Mouse (Mus musculus) hindlimb bud, embryonic 11.5 days (tissue): ENCODE results near the gene 4933406M09Rik.

Experiments
- DNase-seq: peaks from one replicate; pipeline ENCODE4 v3.0.0-alpha.2; 2012; ENCODE audit warnings: low read depth, low spot score; ENCODE audit errors: extremely low spot score

Gene 4933406M09Rik

DNA sequence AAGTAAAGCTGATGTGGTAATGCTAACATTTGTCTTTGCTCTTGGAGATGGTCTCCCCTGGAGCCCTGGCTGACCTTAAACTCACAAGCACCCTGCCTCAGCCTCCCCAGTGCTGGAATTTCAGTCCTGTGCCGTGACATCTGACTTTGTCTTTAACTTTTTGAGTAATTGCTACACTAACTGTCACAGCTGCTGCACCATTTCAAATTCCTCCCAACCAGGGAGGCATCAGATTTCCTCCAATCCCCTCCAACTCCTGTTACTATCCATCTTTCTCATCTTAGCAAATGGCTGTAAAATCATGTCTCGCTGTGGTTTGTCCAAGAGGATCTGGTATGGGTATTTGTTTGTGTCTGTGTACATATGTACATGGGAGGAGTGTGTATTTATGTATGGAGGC lies 11.6 kb upstream of the 4933406M09Rik start:
- DNase-seq = no peak

GRCm38 (mm10) chr1:134381051-134381450 lies 4.7 kb upstream of the 4933406M09Rik start:
- no peak for DNase-seq

DNA sequence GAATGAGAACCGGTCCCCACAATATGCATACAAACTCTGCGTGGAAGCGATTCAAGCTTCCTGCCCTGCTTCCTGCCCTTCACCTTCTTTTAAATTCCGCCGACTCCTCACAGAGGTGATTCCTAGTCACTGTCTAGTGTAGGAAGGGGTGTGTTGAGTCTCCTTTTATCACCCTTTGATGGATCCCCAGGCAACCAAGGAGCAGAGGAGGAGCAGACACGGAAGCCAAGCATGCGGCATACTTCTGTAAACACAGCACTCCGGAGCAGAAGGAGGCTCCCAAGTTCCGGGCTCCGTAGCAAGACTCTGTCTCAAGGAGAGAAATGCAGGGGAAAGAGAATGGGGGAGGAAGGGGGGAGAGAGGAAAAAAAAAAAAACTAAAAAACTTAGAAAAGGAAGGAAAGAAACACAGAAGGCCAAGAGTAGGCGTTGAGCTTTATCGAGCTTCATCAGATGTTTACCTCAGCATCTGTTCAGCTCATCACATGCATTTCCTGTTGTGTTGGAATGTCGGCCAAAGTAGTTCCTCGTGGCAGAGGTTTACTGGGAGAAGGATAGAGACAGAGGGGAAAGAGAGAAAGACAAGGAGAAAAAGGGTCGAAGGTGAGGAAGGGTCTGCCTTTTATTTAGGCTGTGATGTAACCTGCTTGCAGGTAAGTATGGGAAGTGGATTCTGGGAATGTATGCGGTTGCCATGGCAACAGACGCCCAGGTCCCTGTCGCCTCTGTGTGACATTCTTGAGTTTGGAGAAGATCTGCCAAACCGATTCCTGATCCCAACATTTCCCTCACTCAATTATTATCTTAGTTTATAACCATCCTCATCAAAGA lies 3.7 kb upstream of the 4933406M09Rik start:
- no peak for DNase-seq

GRCm38 (mm10) chr1:134384581-134384980 lies 1.2 kb upstream of the 4933406M09Rik start:
- no peak for DNase-seq

DNA sequence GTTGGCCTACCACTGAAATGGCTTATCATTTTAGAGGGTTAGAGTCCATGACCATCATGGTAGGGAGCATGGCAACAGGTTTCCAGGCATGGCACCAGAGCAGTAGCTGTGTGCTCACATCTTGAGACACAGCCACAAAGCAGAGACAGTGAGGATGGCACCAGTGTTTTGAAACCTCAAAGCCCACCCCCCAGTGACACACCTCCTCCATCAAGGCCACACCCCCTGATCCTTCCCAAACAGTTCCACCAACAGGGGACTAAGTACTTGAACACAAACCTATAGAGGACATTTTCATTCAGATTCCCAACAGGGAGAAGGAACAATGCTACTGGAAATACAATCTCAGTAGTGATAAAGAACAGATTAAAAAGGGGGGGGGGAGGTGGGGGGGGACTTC lies 564 bp upstream of the 4933406M09Rik start:
- no peak for DNase-seq

GRCm38 (mm10) chr1:134393827-134394226 lies 8.1 kb downstream of the 4933406M09Rik start:
- DNase-seq = no peak

- DNase-seq = no peak
Observed at GRCm38 (mm10) chr1:134398210-134398609, 12.5 kb downstream of the 4933406M09Rik start.

- DNase-seq = no peak
Observed at GRCm38 (mm10) chr1:134399735-134400134, 14.0 kb downstream of the 4933406M09Rik start.

DNA sequence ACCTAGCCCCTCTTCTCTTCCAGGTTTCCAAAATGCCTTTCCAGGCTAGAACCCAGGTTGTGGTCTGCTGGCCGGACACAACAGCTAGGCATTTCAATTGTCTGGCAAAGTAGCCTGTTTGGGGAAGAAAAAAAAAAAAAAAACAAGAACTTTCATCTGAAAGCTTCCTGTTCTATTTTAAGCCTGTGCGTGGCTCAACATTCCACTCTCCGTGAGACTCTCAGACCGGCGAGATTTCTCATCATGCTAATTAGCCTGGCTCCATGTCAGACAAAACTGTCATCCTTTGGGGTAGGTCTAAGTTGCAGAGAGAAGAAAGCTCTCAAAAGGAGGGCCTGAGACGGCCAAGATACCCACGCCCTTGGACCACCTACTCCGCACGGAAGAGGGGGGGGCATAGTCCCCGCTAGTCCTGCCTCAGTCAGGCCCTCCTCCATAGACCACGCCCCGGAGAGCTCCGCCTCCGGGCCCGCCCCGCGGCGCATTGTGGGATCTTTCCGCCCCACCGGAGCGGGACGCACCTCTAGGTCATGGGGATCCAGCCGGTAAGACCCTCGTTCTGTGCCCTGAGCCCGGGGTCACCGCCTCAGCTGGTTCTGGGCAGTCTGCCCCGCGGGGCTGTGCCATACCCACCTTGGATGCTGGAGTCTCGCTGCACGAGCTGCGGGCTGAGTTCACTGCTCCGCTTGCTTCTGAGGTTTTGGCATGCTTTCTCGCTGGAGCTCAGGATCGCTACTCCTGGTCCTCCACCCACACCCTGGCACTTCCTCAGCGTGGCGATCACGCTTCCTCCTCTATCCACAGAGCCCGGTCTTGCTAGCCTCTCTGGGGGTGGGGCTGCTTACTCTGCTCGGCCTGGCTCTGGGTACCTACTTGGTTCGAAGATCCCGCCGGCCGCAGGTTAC lies 20.0 kb downstream of the 4933406M09Rik start, which contains the start of gene Cyb5r1:
Cyb5r1 (plus strand) TSS at position 51 of the 905 bp plus-strand sequence.
- no peak for DNase-seq

DNA sequence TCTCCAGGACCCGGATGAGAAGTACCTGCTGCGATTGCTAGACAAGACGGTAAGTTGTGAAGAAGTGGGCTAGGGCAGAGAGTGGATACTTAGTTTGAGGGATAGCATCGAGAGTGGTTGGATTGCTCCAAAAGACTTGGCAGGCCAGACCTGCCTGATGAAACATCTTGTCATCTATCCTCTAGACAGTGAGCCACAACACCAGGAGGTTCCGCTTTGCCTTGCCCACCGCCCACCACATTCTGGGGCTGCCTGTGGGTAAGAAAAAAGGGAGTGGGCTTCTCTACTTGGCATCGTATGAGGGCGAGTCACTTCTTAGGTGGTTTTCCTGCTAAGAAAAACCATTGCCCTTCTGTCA lies 20.7 kb downstream of the 4933406M09Rik start:
- DNase-seq = no peak

DNA sequence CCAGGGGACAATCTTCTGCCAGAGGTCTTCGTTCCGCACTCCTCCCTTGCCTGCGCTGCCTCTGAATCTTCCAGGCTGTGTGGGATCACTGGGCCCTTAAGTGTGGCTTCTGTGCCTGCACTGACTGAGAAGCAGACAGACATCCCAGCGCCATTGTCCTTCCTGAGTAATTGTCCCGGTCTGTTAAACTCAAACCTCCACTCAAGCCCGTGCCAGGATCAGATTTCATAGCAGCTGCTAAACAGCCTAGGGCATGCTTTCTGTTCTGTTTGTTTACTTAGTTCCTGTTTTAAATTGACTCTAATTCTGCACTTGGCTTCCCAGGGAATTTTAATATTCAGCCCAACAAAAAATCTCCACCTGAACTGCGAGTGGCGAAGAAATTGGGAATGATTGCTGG lies 22.3 kb downstream of the 4933406M09Rik start:
- DNase-seq = no peak

GRCm38 (mm10) chr1:134411706-134412629 lies 26.2 kb downstream of the 4933406M09Rik start:
- no peak for DNase-seq

DNA sequence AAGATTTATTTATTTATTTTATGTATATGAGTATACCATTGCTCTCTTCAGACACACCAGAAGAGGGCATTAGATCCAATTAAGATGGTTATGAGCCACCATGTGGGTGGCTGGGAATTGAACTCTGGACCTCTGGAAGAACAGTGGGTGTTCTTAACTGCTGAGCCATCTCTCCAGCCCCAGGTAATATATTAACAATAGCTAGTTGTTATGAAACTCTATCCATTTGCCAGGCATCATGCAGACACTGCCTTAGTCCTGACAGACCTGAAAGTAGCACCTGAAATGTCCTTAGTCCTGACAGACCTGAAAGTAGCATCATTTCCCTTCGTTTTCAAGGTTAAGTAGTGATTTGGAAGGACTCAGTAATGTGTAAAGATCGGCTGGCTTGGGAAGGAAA lies 28.3 kb downstream of the 4933406M09Rik start:
- no peak for DNase-seq

DNA sequence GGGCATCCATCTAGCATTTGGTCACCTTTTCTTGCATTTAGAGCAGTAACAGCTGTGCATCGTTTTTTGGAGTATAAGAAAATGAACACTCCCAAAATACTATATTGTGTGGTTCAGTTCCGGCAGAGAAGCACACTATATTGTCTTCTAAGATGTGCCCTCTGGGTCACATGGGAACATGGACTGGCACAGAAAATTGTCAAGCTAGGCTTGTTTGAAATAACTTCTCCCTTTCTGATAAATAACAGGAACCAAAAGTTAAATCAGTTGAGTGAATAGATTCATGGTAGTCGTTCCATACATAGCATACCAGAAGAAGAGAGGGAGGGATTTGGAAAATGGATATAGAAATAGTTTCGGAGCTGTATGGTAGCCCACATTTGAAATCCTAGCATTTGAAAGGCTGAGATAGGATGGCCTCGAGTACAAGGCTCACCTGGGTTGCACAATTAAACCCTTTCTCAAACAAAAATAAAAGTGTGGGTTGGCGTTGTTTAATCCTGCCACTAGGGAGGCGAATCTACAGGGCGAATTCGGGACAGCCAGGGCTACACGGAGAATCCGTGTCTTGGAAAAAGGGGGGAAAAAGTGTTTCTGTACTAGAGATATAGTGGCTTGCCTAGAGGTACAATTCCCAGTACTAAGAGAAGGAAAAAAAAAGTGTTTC lies 28.9 kb downstream of the 4933406M09Rik start:
- no peak for DNase-seq

- peak; percentile 77 for DNase-seq
Observed at GRCm38 (mm10) chr1:134415168-134415831, 29.6 kb downstream of the 4933406M09Rik start, which contains the start of gene Adipor1. Gene Adipor1 (plus strand): TSS chr1:134415378.

DNA sequence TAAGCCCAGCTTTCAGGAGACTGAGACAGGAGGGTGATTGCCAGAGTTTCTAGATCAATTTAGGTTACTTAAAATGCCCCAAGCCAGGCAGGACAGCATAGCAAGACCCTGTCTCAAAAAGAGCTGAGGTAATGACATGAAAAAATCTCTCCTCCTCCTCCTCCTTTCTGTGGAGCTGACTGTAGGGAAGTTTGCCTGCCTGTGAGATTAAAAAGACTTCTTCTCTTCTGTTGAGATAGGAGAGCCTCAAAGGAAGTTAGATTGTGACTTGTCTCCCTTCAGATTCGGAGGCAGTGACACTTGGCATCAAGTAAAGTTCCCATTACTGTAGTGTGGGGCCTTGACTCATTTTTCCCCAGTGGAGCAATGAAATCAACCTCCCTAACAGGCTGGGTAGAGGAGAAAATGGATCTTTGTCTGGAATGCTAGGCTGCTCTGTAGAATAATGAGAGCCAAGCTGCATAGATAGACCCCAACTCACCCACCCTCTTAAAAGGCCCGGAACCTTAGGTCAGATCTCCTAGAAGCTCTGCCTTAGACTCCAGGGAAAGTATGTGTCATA lies 32.8 kb downstream of the 4933406M09Rik start:
- DNase-seq = no peak

DNA sequence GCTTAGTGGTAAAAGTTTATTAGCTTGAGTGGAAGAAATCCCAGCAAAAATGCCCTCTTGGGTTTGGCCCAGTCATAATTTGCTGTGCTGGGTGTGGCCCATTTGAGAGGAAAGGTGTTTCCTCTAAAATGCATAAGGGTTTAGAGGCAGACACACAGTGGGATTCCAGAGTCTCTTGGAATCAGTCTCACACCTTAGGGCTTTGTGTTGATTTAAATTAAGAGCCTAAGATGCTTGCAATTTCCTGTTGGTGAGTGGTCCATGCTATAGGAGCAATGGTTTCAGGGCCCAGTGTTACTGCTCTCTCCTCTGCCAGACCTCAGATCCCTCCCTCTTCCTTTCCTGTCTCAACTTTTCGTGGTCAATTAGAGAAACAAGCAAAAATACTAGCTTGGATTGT lies 33.4 kb downstream of the 4933406M09Rik start:
- DNase-seq = no peak

DNA sequence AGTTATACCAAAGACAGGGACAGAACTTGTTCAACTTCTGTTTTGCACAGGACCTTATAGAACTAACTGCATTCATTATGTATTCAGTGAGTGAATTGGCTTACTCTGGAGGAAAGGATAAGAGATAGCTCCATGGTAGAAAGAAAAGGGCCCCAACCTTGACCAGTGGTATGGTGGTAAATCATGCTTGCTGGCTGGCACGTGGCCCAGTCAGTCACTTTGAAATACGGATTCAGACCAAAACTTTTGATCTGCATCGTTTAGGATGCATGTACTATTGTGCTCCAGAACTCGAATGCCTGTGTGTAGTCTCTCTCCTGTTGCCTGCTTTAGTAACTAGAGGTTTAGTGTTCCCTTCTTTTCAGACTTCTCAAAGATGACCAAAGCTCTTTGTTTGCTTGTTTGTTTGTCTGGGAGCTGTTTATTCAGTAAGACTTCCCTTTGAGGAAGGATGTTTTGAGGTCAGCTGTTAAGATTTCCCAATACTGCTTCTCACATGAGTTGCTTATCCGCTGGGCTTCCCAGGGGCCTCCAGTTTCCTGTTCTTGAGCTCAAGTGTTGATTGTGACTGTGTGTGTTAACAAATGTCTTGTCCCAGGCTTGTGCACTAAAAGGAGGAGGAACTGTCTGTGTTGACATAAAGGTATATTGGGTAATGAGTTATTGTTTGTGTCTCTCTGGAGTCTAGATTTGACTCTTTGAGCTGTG lies 34.2 kb downstream of the 4933406M09Rik start:
- DNase-seq = no peak

GRCm38 (mm10) chr1:134423911-134424310 lies 38.2 kb downstream of the 4933406M09Rik start:
- no peak for DNase-seq
